Mouse (Mus musculus) G1E-ER4 (cell line): ENCODE data around the gene Luzp1. TPM values are rescaled to one million over a fixed set of nuclear protein-coding genes. Genes with fewer than 3 reads are reported as not detected.

Experiments used
- GATA1 ChIP-seq: IDR thresholded peaks from one replicate; pipeline ENCODE4 v1.8.0; 2012; ENCODE audit warnings: low read length, inconsistent platforms
- polyA plus RNA-seq: library from polyadenylated mRNA; stranded (reverse); fragments of >175 nt; gene quantifications from 2 replicates; pipeline ENCODE4 v1.2.3, GENCODE M21; 2012

Luzp1 gene
- polyA plus RNA-seq = not detected in 2 replicates

GRCm38 (mm10) chr4:136469371-136469903 lies at the start of gene Luzp1:
Luzp1 (plus strand) TSS chr4:136469761.
- no peak for TF ChIP-seq GATA1

- no peak for TF ChIP-seq GATA1
Measured at GRCm38 (mm10) chr4:136423224-136423623, 46.3 kb upstream of the Luzp1 start, which contains the start of gene Htr1d. Htr1d (plus strand) TSS chr4:136423524.

GRCm38 (mm10) chr4:136424120-136424999 lies 45.2 kb upstream of the Luzp1 start:
- no peak for TF ChIP-seq GATA1

GRCm38 (mm10) chr4:136425000-136425288 lies 44.6 kb upstream of the Luzp1 start:
- no peak for TF ChIP-seq GATA1

GRCm38 (mm10) chr4:136430609-136431375 lies 38.8 kb upstream of the Luzp1 start:
- TF ChIP-seq GATA1 = no peak

GRCm38 (mm10) chr4:136431376-136431693 lies 38.2 kb upstream of the Luzp1 start:
- TF ChIP-seq GATA1 = no peak

- no peak for TF ChIP-seq GATA1
Measured at GRCm38 (mm10) chr4:136434029-136434428, 35.5 kb upstream of the Luzp1 start.

GRCm38 (mm10) chr4:136439106-136439505 lies 30.5 kb upstream of the Luzp1 start:
- no peak for TF ChIP-seq GATA1

GRCm38 (mm10) chr4:136441354-136442043 lies 28.1 kb upstream of the Luzp1 start:
- no peak for TF ChIP-seq GATA1

- TF ChIP-seq GATA1 = no peak
Measured at GRCm38 (mm10) chr4:136444561-136444960, 25.0 kb upstream of the Luzp1 start.

GRCm38 (mm10) chr4:136449795-136450194 lies 19.8 kb upstream of the Luzp1 start:
- no peak for TF ChIP-seq GATA1

GRCm38 (mm10) chr4:136450271-136450670 lies 19.3 kb upstream of the Luzp1 start:
- TF ChIP-seq GATA1 = no peak

GRCm38 (mm10) chr4:136451564-136451963 lies 18.0 kb upstream of the Luzp1 start:
- no peak for TF ChIP-seq GATA1

- no peak for TF ChIP-seq GATA1
Measured at GRCm38 (mm10) chr4:136452286-136452685, 17.3 kb upstream of the Luzp1 start.

- no peak for TF ChIP-seq GATA1
Measured at GRCm38 (mm10) chr4:136452792-136453191, 16.8 kb upstream of the Luzp1 start.

- TF ChIP-seq GATA1 = no peak
Measured at GRCm38 (mm10) chr4:136454850-136455260, 14.7 kb upstream of the Luzp1 start.
